Mouse (Mus musculus): ENCODE data around the gene Socs2. TPM values are rescaled to one million over a fixed set of nuclear protein-coding genes. Genes with fewer than 3 reads are reported as not detected.

Socs2 gene
- polyA plus RNA-seq, 1 experiment from 2014 or later: 24.3 TPM

- no peak overlapping the region for H3K4me2 ChIP-seq (ENCODE audit: low read depth, low read length)
- H3K36me3 ChIP-seq (ENCODE audit: control insufficient read depth, insufficient read depth, low read length): no peaks in the 10 kb centered on the region
- no peak overlapping the region for H3K27ac ChIP-seq (ENCODE audit: low read length)
- no peaks in the 10 kb centered on the region for H3K4me1 ChIP-seq (ENCODE audit: control insufficient read depth, insufficient read depth, low read length)
- H3K27me3 ChIP-seq (ENCODE audit: control insufficient read depth, insufficient read depth, low read length): no peaks in the 10 kb centered on the region
- H3K9ac ChIP-seq (ENCODE audit: low read length): no peak overlapping the region
- no peaks in the 10 kb centered on the region for H3K9me3 ChIP-seq (replicated peaks; ENCODE audit: control insufficient read depth, low read length)
- no peak for ATAC-seq (ENCODE audit: insufficient read depth, low FRiP score)
- H3K4me3 ChIP-seq (replicated peaks; ENCODE audit: low read length): no peak overlapping the region
These were observed 47.8 kb downstream of the Socs2 start for GRCm38 (mm10) chr10:95369190-95369589.

- no peaks in the 10 kb centered on the region for H3K4me1 ChIP-seq (ENCODE audit: control insufficient read depth, insufficient read depth, low read length)
- ATAC-seq (ENCODE audit: insufficient read depth, low FRiP score): no peak
- no peak overlapping the region for H3K4me3 ChIP-seq (replicated peaks; ENCODE audit: low read length)
- H3K36me3 ChIP-seq (ENCODE audit: control insufficient read depth, insufficient read depth, low read length): no peaks in the 10 kb centered on the region
- 86% methylated on average over 14 of the region's 14 CpGs for WGBS
- H3K9ac ChIP-seq (ENCODE audit: low read length): no peak overlapping the region
- H3K4me2 ChIP-seq (ENCODE audit: low read depth, low read length): no peak overlapping the region
- H3K27ac ChIP-seq (ENCODE audit: low read length): no peak overlapping the region
- H3K27me3 ChIP-seq (ENCODE audit: control insufficient read depth, insufficient read depth, low read length): no peaks in the 10 kb centered on the region
- H3K9me3 ChIP-seq (replicated peaks; ENCODE audit: control insufficient read depth, low read length): no peaks in the 10 kb centered on the region
These were observed 48.8 kb downstream of the Socs2 start for GRCm38 (mm10) chr10:95368151-95368550.

GRCm38 (mm10) chr10:95367661-95368089 lies 49.3 kb downstream of the Socs2 start:
- no peaks in the 10 kb centered on the region for H3K4me1 ChIP-seq (ENCODE audit: control insufficient read depth, insufficient read depth, low read length)
- WGBS: 76% methylated on average over 9 of the region's 9 CpGs
- no peaks in the 10 kb centered on the region for H3K36me3 ChIP-seq (ENCODE audit: control insufficient read depth, insufficient read depth, low read length)
- H3K4me2 ChIP-seq (ENCODE audit: low read depth, low read length): no peak overlapping the region
- no peak overlapping the region for H3K9ac ChIP-seq (ENCODE audit: low read length)
- no peak overlapping the region for H3K27ac ChIP-seq (ENCODE audit: low read length)
- no peaks in the 10 kb centered on the region for H3K9me3 ChIP-seq (replicated peaks; ENCODE audit: control insufficient read depth, low read length)
- H3K27me3 ChIP-seq (ENCODE audit: control insufficient read depth, insufficient read depth, low read length): no peaks in the 10 kb centered on the region
- no peak overlapping the region for H3K4me3 ChIP-seq (replicated peaks; ENCODE audit: low read length)
- no peak for ATAC-seq (ENCODE audit: insufficient read depth, low FRiP score)

DNA sequence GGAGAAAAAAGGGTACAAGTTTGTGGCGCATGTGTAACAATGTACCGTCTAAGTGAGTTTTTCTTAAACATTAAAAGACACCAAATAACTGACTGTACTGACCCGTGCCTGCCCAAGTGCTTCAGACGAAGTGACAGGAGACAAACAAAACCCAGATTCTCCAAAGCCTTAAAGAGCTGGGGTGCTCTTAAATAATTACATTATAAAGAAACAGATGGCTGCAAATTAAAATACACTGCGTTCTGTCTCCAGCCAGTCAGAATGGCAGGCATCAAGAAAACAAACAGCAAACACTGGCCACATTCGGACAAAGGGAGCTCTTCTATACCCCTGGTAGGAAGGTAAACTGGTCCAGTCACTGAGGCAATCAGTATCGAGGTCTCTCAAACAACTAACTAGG lies 49.7 kb downstream of the Socs2 start:
- Histone ChIP-seq H3K27ac (ENCODE audit: low read length) (no peak overlapping the region), H3K9me3 (replicated peaks; ENCODE audit: control insufficient read depth, low read length) (no peaks in the 10 kb centered on the region), H3K4me2 (ENCODE audit: low read depth, low read length) (no peak overlapping the region), H3K4me1 (ENCODE audit: control insufficient read depth, insufficient read depth, low read length) (no peaks in the 10 kb centered on the region), H3K9ac (ENCODE audit: low read length) (no peak overlapping the region), H3K27me3 (ENCODE audit: control insufficient read depth, insufficient read depth, low read length) (no peaks in the 10 kb centered on the region), H3K4me3 (replicated peaks; ENCODE audit: low read length) (no peak overlapping the region), H3K36me3 (ENCODE audit: control insufficient read depth, insufficient read depth, low read length) (no peaks in the 10 kb centered on the region)
- WGBS: 62% methylated on average over 7 of the region's 7 CpGs
- ATAC-seq (ENCODE audit: insufficient read depth, low FRiP score): no peak

DNA sequence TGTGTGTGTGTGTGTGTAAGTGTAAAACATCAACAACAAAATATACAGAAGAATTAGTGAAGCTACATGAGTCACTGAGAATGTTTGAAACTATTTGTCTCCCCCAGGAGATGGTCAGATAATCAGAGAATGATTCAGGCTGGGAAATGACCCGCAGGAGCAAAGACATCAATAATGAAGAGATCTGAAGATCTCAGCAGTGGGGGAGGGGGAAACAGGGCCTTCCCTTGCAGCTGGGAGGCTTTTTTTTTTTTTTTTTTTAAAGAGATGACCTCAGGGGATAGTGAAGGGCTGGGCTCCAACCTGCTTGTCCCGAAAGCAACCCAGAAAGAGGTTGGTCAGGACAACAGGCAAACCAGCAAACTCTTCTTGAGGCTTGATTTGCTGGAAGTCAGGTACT lies 54.7 kb downstream of the Socs2 start:
- Histone ChIP-seq H3K36me3 (ENCODE audit: control insufficient read depth, insufficient read depth, low read length) (no peaks in the 10 kb centered on the region), H3K4me2 (ENCODE audit: low read depth, low read length) (no peak overlapping the region), H3K9me3 (replicated peaks; ENCODE audit: control insufficient read depth, low read length) (no peaks in the 10 kb centered on the region), H3K4me3 (replicated peaks; ENCODE audit: low read length) (no peak overlapping the region), H3K9ac (ENCODE audit: low read length) (no peak overlapping the region), H3K27me3 (ENCODE audit: control insufficient read depth, insufficient read depth, low read length) (no peaks in the 10 kb centered on the region), H3K4me1 (ENCODE audit: control insufficient read depth, insufficient read depth, low read length) (no peaks in the 10 kb centered on the region), H3K27ac (ENCODE audit: low read length) (no peak overlapping the region)
- ATAC-seq (ENCODE audit: insufficient read depth, low FRiP score): no peak
- 35% methylated on average over 2 of the region's 2 CpGs for WGBS

DNA sequence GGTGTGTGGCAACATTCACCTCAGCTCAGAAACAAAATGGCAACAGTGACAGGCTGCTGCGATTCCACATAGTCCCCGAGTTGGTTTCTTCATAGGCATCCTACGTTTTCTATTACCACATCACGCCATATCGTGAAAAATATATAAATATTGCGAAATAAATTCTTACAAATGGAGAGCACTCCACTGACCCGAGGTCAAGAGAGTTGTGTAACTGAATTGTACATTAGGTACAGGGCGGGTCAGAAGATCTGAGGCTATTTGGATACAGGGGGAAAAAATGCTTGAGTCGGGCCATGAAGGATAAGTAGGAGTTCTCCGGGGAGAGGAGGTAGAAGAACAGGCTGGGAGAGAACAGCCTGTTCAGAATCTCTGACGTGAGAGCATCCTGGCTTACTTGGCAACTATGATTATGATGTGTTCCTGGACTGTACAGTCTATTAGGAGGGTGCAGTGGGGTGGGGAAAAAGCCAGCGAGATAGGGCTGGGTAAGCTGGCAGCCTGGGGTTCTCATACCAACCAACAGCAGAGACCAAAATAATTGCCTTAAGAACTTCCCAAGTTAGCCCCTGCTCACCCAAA lies 55.6 kb downstream of the Socs2 start:
- H3K9me3 ChIP-seq (replicated peaks; ENCODE audit: control insufficient read depth, low read length): no peaks in the 10 kb centered on the region
- no peak overlapping the region for H3K4me2 ChIP-seq (ENCODE audit: low read depth, low read length)
- 83% methylated on average over 12 of the region's 12 CpGs for WGBS
- H3K27ac ChIP-seq (ENCODE audit: low read length): no peak overlapping the region
- H3K4me1 ChIP-seq (ENCODE audit: control insufficient read depth, insufficient read depth, low read length): no peaks in the 10 kb centered on the region
- ATAC-seq (ENCODE audit: insufficient read depth, low FRiP score): no peak
- H3K4me3 ChIP-seq (replicated peaks; ENCODE audit: low read length): no peak overlapping the region
- no peak overlapping the region for H3K9ac ChIP-seq (ENCODE audit: low read length)
- no peaks in the 10 kb centered on the region for H3K36me3 ChIP-seq (ENCODE audit: control insufficient read depth, insufficient read depth, low read length)
- H3K27me3 ChIP-seq (ENCODE audit: control insufficient read depth, insufficient read depth, low read length): no peaks in the 10 kb centered on the region

DNA sequence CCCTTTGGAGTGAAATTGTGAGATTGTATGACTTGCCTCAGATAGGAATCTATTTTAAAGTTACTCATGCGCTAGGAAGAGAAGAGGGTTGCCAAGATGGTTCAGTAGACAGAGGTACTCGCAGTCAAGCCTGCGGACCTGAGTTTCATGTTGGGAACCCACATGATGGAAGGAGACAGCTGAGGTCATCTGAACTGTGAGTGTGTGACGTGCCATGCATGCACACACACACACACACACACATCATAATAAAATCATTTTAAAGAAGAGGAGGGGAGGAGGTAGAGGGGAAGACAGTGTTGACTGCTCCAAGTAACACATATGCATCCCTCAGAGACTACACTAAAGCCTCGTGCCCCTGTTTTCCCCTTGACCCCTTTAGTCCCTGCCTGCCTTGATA lies 56.9 kb downstream of the Socs2 start:
- WGBS: 80% methylated on average over 5 of the region's 5 CpGs

GRCm38 (mm10) chr10:95357721-95358120 lies 59.3 kb downstream of the Socs2 start:
- H3K9me3 ChIP-seq (replicated peaks; ENCODE audit: control insufficient read depth, low read length): no peaks in the 10 kb centered on the region
- no peaks in the 10 kb centered on the region for H3K4me1 ChIP-seq (ENCODE audit: control insufficient read depth, insufficient read depth, low read length)
- no peak overlapping the region for H3K27ac ChIP-seq (ENCODE audit: low read length)
- no peak overlapping the region for H3K4me3 ChIP-seq (replicated peaks; ENCODE audit: low read length)
- no peak for ATAC-seq (ENCODE audit: insufficient read depth, low FRiP score)
- 87% methylated on average over 3 of the region's 3 CpGs for WGBS
- H3K27me3 ChIP-seq (ENCODE audit: control insufficient read depth, insufficient read depth, low read length): no peaks in the 10 kb centered on the region
- H3K4me2 ChIP-seq (ENCODE audit: low read depth, low read length): no peak overlapping the region
- no peaks in the 10 kb centered on the region for H3K36me3 ChIP-seq (ENCODE audit: control insufficient read depth, insufficient read depth, low read length)
- no peak overlapping the region for H3K9ac ChIP-seq (ENCODE audit: low read length)

More for the DNA sequence above, 56.9 kb downstream of the Socs2 start:
- H3K4me3 ChIP-seq (replicated peaks; ENCODE audit: low read length): no peak overlapping the region
- H3K9ac ChIP-seq (ENCODE audit: low read length): no peak overlapping the region
- H3K4me1 ChIP-seq (ENCODE audit: control insufficient read depth, insufficient read depth, low read length): no peaks in the 10 kb centered on the region
- H3K9me3 ChIP-seq (replicated peaks; ENCODE audit: control insufficient read depth, low read length): no peaks in the 10 kb centered on the region
- no peak overlapping the region for H3K4me2 ChIP-seq (ENCODE audit: low read depth, low read length)
- ATAC-seq (ENCODE audit: insufficient read depth, low FRiP score): no peak
- no peaks in the 10 kb centered on the region for H3K36me3 ChIP-seq (ENCODE audit: control insufficient read depth, insufficient read depth, low read length)
- H3K27ac ChIP-seq (ENCODE audit: low read length): no peak overlapping the region
- no peaks in the 10 kb centered on the region for H3K27me3 ChIP-seq (ENCODE audit: control insufficient read depth, insufficient read depth, low read length)

GRCm38 (mm10) chr10:95356711-95357110 lies 60.3 kb downstream of the Socs2 start:
- no peak overlapping the region for H3K27ac ChIP-seq (ENCODE audit: low read length)
- no peak for ATAC-seq (ENCODE audit: insufficient read depth, low FRiP score)
- no peak overlapping the region for H3K4me2 ChIP-seq (ENCODE audit: low read depth, low read length)
- no peaks in the 10 kb centered on the region for H3K9me3 ChIP-seq (replicated peaks; ENCODE audit: control insufficient read depth, low read length)
- H3K4me1 ChIP-seq (ENCODE audit: control insufficient read depth, insufficient read depth, low read length): no peaks in the 10 kb centered on the region
- no peak overlapping the region for H3K9ac ChIP-seq (ENCODE audit: low read length)
- 79% methylated on average over 7 of the region's 7 CpGs for WGBS
- no peak overlapping the region for H3K4me3 ChIP-seq (replicated peaks; ENCODE audit: low read length)
- H3K27me3 ChIP-seq (ENCODE audit: control insufficient read depth, insufficient read depth, low read length): no peaks in the 10 kb centered on the region
- no peaks in the 10 kb centered on the region for H3K36me3 ChIP-seq (ENCODE audit: control insufficient read depth, insufficient read depth, low read length)

Data from stomach, embryonic 16.5 days (tissue).